Comparison of ENCODE assay signal across 25 mouse cellular contexts in genomic region chr7:140090601-140091000, GRCm38 (mm10). TPM values are rescaled to one million over a fixed set of nuclear protein-coding genes. Genes with fewer than 3 reads are reported as not detected.
"Had no signal": no experiment of that assay in that cellular context is flagged by ENCODE, and none has a peak within 500 bp of the region (broad histone marks: within the 10 kb centered on the region; RNA-seq: fewer than 3 reads in every experiment).

No protein-coding gene starts in this region.

- H3K4me2 ChIP-seq: liver, embryonic 12.5 days; lung, embryonic 14.5 days; midbrain, embryonic 12.5 days; neural tube, embryonic 13.5 days; neural tube, embryonic 15.5 days had no signal

- H3K36me3 ChIP-seq: liver, embryonic 12.5 days; midbrain, embryonic 10.5 days; midbrain, embryonic 12.5 days; neural tube, embryonic 13.5 days; neural tube, embryonic 15.5 days had no signal

- H3K9me3 ChIP-seq: liver, embryonic 12.5 days; midbrain, embryonic 10.5 days; midbrain, embryonic 12.5 days; neural tube, embryonic 13.5 days; neural tube, embryonic 15.5 days had no signal

- H3K4me3 ChIP-seq: liver, embryonic 12.5 days; midbrain, embryonic 10.5 days; midbrain, embryonic 12.5 days; myocyte; neural tube, embryonic 13.5 days; neural tube, embryonic 15.5 days had no signal

- H3K27me3 ChIP-seq: midbrain, embryonic 12.5 days; neural tube, embryonic 13.5 days; neural tube, embryonic 15.5 days had no signal

- H3K9ac ChIP-seq: liver, embryonic 12.5 days; liver, embryonic 14.5 days; lung, embryonic 14.5 days; midbrain, embryonic 12.5 days; neural tube, embryonic 13.5 days; neural tube, embryonic 15.5 days had no signal

- ATAC-seq: liver, embryonic 12.5 days; midbrain, embryonic 16.5 days had no signal

- H3K4me1 ChIP-seq: liver, embryonic 12.5 days; midbrain, embryonic 10.5 days; midbrain, embryonic 12.5 days; neural tube, embryonic 13.5 days; neural tube, embryonic 15.5 days had no signal

- H3K27ac ChIP-seq: liver, embryonic 12.5 days; liver, embryonic 14.5 days; midbrain, embryonic 10.5 days; midbrain, embryonic 12.5 days; neural tube, embryonic 13.5 days; neural tube, embryonic 15.5 days had no signal

- DNase-seq: lung, adult 18-20 months; lung, embryonic 14.5 days; lung, postnatal 10 days; lung, postnatal 4 days; midbrain, embryonic 14.5 days; retina, postnatal 1 day; right cerebral cortex, adult 18-20 months; right cerebral cortex, postnatal 25 days; right cerebral cortex, postnatal 4 days; thymus, adult 18-20 months; thymus, postnatal 25 days; thymus, postnatal 4 days had no signal

RNA-seq across cellular contexts. Expression of gene Prap1, which starts 2.6 kb away (rescaled TPM):
- polyA plus RNA-seq: liver, adult 2 months; liver, embryonic 12.5 days; liver, embryonic 14.5 days; lung, embryonic 14.5 days; lung, embryonic 16.5 days; midbrain, embryonic 10.5 days; midbrain, embryonic 12.5 days; midbrain, embryonic 14.5 days; midbrain, embryonic 16.5 days; myocyte; neural tube, embryonic 11.5 days; neural tube, embryonic 13.5 days; neural tube, embryonic 15.5 days; spleen, adult 2 months had no signal

RNA-seq across cellular contexts. Expression of gene Caly, which starts 8.3 kb away (rescaled TPM):
- polyA plus RNA-seq: liver, embryonic 14.5 days; liver, embryonic 16.5 days; lung, embryonic 14.5 days; myocyte; spleen, adult 2 months had no signal
